Comparison of ENCODE assay signal across 8 mouse cellular contexts in genomic region chr5:33438214-33438613, GRCm38 (mm10). TPM values are rescaled to one million over a fixed set of nuclear protein-coding genes. Genes with fewer than 3 reads are reported as not detected.
DNase-seq lines count a peak whose midpoint lies in the region; ATAC-seq lines count a peak whose summit lies in the region.

No protein-coding gene starts in this region.

- H3K36me3 ChIP-seq in midbrain, embryonic 10.5 days = no peaks in the 10 kb centered on the region
- no peaks in the 10 kb centered on the region for H3K36me3 ChIP-seq in midbrain, embryonic 15.5 days (replicated peaks)
- H3K36me3 ChIP-seq in kidney, embryonic 15.5 days = no peaks in the 10 kb centered on the region
- no peaks in the 10 kb centered on the region for H3K36me3 ChIP-seq in neural tube, embryonic 11.5 days (ENCODE audit: control insufficient read depth, insufficient read depth, low read length)

- H3K9me3 ChIP-seq in midbrain, embryonic 10.5 days (replicated peaks) = no peaks in the 10 kb centered on the region
- H3K9me3 ChIP-seq in midbrain, embryonic 15.5 days = no peaks in the 10 kb centered on the region
- H3K9me3 ChIP-seq in kidney, embryonic 15.5 days (replicated peaks) = no peaks in the 10 kb centered on the region
- H3K9me3 ChIP-seq in neural tube, embryonic 11.5 days (ENCODE audit: control insufficient read depth, low read length) = no peaks in the 10 kb centered on the region

- peaks cover 43% of the 10 kb centered on the region for H3K4me1 ChIP-seq in midbrain, embryonic 10.5 days
- peaks cover 32% of the 10 kb centered on the region for H3K4me1 ChIP-seq in midbrain, embryonic 15.5 days
- peaks cover 31% of the 10 kb centered on the region for H3K4me1 ChIP-seq in kidney, embryonic 15.5 days
- H3K4me1 ChIP-seq in neural tube, embryonic 11.5 days (ENCODE audit: control insufficient read depth, insufficient read depth, low read length) = peaks cover 12% of the 10 kb centered on the region

- DNase-seq in midbrain, embryonic 10.5 days (ENCODE audit: low spot score) = peak; percentile 90
- DNase-seq in heart, adult 18-20 months = peak; percentile 79 to 90
- peak; percentile 88 for DNase-seq in liver
- peak; percentile 88 for DNase-seq in neural tube, embryonic 11.5 days (ENCODE audit: low spot score)
- peak; percentile 46 to 89 for DNase-seq in thymus, postnatal 10 days (ENCODE audit: low spot score in 2 of 2)

- H3K9ac ChIP-seq in midbrain, embryonic 15.5 days = no peak overlapping the region
- H3K9ac ChIP-seq in kidney, embryonic 15.5 days = no peak overlapping the region
- H3K9ac ChIP-seq in neural tube, embryonic 11.5 days (ENCODE audit: low read length) = no peak overlapping the region

- H3K27me3 ChIP-seq in midbrain, embryonic 10.5 days (ENCODE audit: low read depth, poor library complexity, severe bottlenecking) = peaks cover 99% of the 10 kb centered on the region
- H3K27me3 ChIP-seq in midbrain, embryonic 15.5 days (replicated peaks) = peaks cover 92% of the 10 kb centered on the region
- peaks cover 97% of the 10 kb centered on the region for H3K27me3 ChIP-seq in kidney, embryonic 15.5 days
- peaks cover 68% of the 10 kb centered on the region for H3K27me3 ChIP-seq in neural tube, embryonic 11.5 days (ENCODE audit: control insufficient read depth, insufficient read depth, low read length)

- 3% methylated on average over 23 of the region's 23 CpGs for WGBS in midbrain, embryonic 10.5 days
- 3% methylated on average over 23 of the region's 23 CpGs for WGBS in midbrain, embryonic 15.5 days
- 2% methylated on average over 23 of the region's 23 CpGs for WGBS in kidney, embryonic 15.5 days
- WGBS in neural tube, embryonic 11.5 days = 2% methylated on average over 23 of the region's 23 CpGs

- no peak overlapping the region for H3K4me3 ChIP-seq in midbrain, embryonic 10.5 days
- H3K4me3 ChIP-seq in midbrain, embryonic 15.5 days = no peak overlapping the region
- no peak overlapping the region for H3K4me3 ChIP-seq in kidney, embryonic 15.5 days (replicated peaks)
- no peak overlapping the region for H3K4me3 ChIP-seq in neural tube, embryonic 11.5 days (ENCODE audit: low read depth, low read length)

- no peak overlapping the region for H3K27ac ChIP-seq in midbrain, embryonic 10.5 days (replicated peaks)
- no peak overlapping the region for H3K27ac ChIP-seq in midbrain, embryonic 15.5 days
- H3K27ac ChIP-seq in kidney, embryonic 15.5 days = no peak overlapping the region
- H3K27ac ChIP-seq in neural tube, embryonic 11.5 days (ENCODE audit: low read depth, low read length) = no peak overlapping the region

- no peak overlapping the region for H3K4me2 ChIP-seq in midbrain, embryonic 15.5 days
- H3K4me2 ChIP-seq in kidney, embryonic 15.5 days = no peak overlapping the region
- no peak overlapping the region for H3K4me2 ChIP-seq in neural tube, embryonic 11.5 days (ENCODE audit: low read depth)

- no peak for ATAC-seq in midbrain, embryonic 15.5 days (replicated peaks)
- ATAC-seq in common myeloid progenitor, adult 5-6 weeks (replicated peaks; ENCODE audit: low read depth, poor library complexity, severe bottlenecking) = peak; percentile 94
- peak; percentile 83 for ATAC-seq in kidney, embryonic 15.5 days (replicated peaks; ENCODE audit: low FRiP score)
- ATAC-seq in neural tube, embryonic 11.5 days (ENCODE audit: insufficient read depth, low FRiP score, low TSS enrichment) = peak; percentile 45; the same call in 1 of the 2 replicates

RNA-seq across cellular contexts. Expression of gene Nkx1-1, which starts 4.4 kb away (rescaled TPM):
- polyA plus RNA-seq in midbrain, embryonic 10.5 days (2016; fragmentation: Nextera tagmentation; extraction: Ambion mirVana) = 0.11 TPM in 1 of 2 replicates, not detected in the other
- 0.33 TPM in 1 of 2 replicates, not detected in the other for polyA plus RNA-seq in midbrain, embryonic 15.5 days (2015; fragmentation: Nextera tagmentation; extraction: Ambion mirVana)
- not detected in 2 replicates for total RNA-seq in common myeloid progenitor, adult 5-6 weeks (2017)
- not detected for total RNA-seq in heart, adult 18-20 months (2021)
- polyA plus RNA-seq in kidney, embryonic 15.5 days (2015; fragmentation: Nextera tagmentation; extraction: Ambion mirVana) = not detected in 2 replicates
- polyA plus RNA-seq in neural tube, embryonic 11.5 days (2014; fragmentation: Nextera tagmentation; extraction: Ambion mirVana) = 0.59 and 1.2 TPM in 2 replicates

RNA-seq across cellular contexts. Expression of gene Uvssa, which starts 59.9 kb away (rescaled TPM):
- polyA plus RNA-seq in midbrain, embryonic 10.5 days (2016; fragmentation: Nextera tagmentation; extraction: Ambion mirVana) = 6.1 and 8.1 TPM in 2 replicates
- 9.0 and 9.7 TPM in 2 replicates for polyA plus RNA-seq in midbrain, embryonic 15.5 days (2015; fragmentation: Nextera tagmentation; extraction: Ambion mirVana)
- total RNA-seq in common myeloid progenitor, adult 5-6 weeks (2017) = 4.5 and 9.7 TPM in 2 replicates
- 1 to 10 TPM; 2.8 to 3.6 TPM for total RNA-seq in heart, adult 18-20 months (2021)
- polyA plus RNA-seq in kidney, embryonic 15.5 days (2015; fragmentation: Nextera tagmentation; extraction: Ambion mirVana) = 8.5 and 9.4 TPM in 2 replicates
- 6.5 and 7.0 TPM in 2 replicates for polyA plus RNA-seq in neural tube, embryonic 11.5 days (2014; fragmentation: Nextera tagmentation; extraction: Ambion mirVana)
